Mouse (Mus musculus): ENCODE results near the gene Cfb. TPM values are rescaled to one million over a fixed set of nuclear protein-coding genes. Genes with fewer than 3 reads are reported as not detected.
A peak's percentile ranks its signal among the peaks of the same experiment; 100 is the strongest.

The Cfb gene
- total and polyA plus RNA-seq, 3 experiments: 0.34 to 5.9 TPM; not detected in 1

DNA sequence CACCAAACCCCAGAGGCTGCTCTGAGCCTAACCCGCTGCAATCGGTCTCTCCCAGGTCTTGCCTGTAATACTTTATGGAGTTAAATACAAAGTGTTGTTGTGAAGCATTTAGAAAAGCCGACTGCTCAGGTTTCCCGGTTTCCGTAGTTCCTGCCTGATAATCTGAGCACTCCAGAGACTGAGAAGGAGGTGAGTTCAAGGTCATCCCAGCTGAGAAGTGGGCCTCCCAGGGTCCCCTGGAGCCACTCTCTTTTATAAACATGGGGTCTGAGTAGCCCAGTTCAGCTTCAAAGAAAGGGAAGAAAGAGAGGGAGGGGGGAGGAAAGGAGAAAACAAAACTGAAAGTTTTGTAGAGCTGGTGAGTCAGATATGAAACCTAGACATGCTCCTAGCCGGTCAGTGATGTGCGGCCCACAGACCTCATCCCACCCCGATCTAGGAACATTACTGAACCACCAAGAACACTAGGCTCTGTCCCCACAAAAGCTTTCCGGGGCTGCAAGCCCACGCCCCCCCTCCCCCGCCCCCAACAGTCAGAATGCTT lies 17.1 kb upstream of the Cfb start, which contains the start of gene Zbtb12 (continued):
- TF ChIP-seq HCFC1 (IDR thresholded peaks at IDR 0.05; ENCODE audit: low read depth, low read length): no peak
- TF ChIP-seq NELFE (IDR thresholded peaks at IDR 0.05; ENCODE audit: low read depth, low read length): no peak
- TF ChIP-seq CHD2 (IDR thresholded peaks at IDR 0.05; ENCODE audit: low read length): no peak
- no peak; the same call in 1 of the 2 replicates for TF ChIP-seq JUND (conservative IDR thresholded peaks at IDR 0.05; ENCODE audit: low read depth, low read length)
- no peak for TF ChIP-seq CTCF (conservative IDR thresholded peaks at IDR 0.05 in 1 of 2, IDR thresholded peaks at IDR 0.05 in 1 of 2; ENCODE audit: low read depth in 2 of 2, low read length in 2 of 2)
- no peak for TF ChIP-seq MEF2A (IDR thresholded peaks at IDR 0.05; ENCODE audit: borderline replicate concordance, low read depth, low read length)
- TF ChIP-seq MYC (IDR thresholded peaks at IDR 0.05; ENCODE audit: low read depth, low read length): peak; percentile 52
- 0 out of 2 replicates have a peak, but pooled peaks have one; percentile 29 for TF ChIP-seq MXI1 (IDR thresholded peaks at IDR 0.05; ENCODE audit: low read depth, low read length)
- no peak for TF ChIP-seq USF1 (IDR thresholded peaks at IDR 0.05; ENCODE audit: low read depth, low read length)
- TF ChIP-seq TCF12 (IDR thresholded peaks at IDR 0.05; ENCODE audit: low read depth, low read length): no peak; the same call in 1 of the 2 replicates
- no peak for TF ChIP-seq KAT2A (IDR thresholded peaks at IDR 0.05; ENCODE audit: insufficient replicate concordance, low read length)

DNA sequence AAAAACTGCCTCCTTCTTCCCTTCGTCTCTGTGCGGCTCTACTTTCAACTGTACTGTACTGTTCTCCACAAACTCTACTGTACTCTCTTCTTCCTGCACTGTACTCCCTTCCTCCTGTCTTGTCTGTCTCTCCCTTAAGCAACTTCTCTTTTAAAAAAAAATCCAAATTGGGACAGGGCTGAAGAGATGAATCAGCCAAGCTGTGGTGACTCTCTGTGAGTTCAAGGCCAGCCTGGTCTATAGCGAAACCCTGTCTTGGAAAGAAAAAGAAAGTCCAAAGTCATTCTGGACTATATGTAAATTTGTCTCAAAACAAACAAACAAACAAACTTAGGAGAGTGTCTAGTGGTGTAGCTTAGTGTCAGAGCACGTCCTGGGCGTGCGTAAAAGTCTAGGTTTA lies 12.0 kb upstream of the Cfb start:
- Histone ChIP-seq H3K9ac (ENCODE audit: insufficient read depth, low read depth) (no peak overlapping the region), H3K36me3 (replicated peaks in 1 of 2; ENCODE audit: control insufficient read depth in 1 of 2, insufficient read depth in 1 of 2, low read length in 1 of 2) (no peaks in the 10 kb centered on the region), H3K27me3 (replicated peaks) (no peaks in the 10 kb centered on the region), H3K27ac (ENCODE audit: insufficient read depth, low read depth) (no peak overlapping the region), H3K4me1 (ENCODE audit: control insufficient read depth in 1 of 2, insufficient read depth in 2 of 2) (peaks cover 0 to 6% of the 10 kb centered on the region in 2 experiments; a peak in 2 of 4 replicates), H3K79me2 (replicated peaks; ENCODE audit: control insufficient read depth, extremely low read depth, insufficient read depth, poor library complexity, severe bottlenecking) (no peaks in the 10 kb centered on the region), H3K4me2 (ENCODE audit: insufficient read depth, low read depth, poor library complexity, severe bottlenecking) (no peak overlapping the region), H3K4me3 (replicated peaks in 1 of 3; ENCODE audit: low read depth in 2 of 3, low read length in 2 of 3, poor library complexity in 1 of 3) (no peak overlapping the region), H3K9me3 (replicated peaks; ENCODE audit: low read length) (no peaks in the 10 kb centered on the region)
- no peak for DNase-seq (ENCODE audit: extremely low read depth)
- dilution Hi-C loops (cut with MboI; ENCODE audit: extremely low pct_ligation_motif_present, extremely low pct_unique_long_range_greater_than_20kb, low sequenced_read_pairs): no loop called here
- in situ Hi-C loops (cut with MboI; ENCODE audit: low pct_ligation_motif_present, low pct_unique_long_range_greater_than_20kb, low sequenced_read_pairs): no loop called here
- TF ChIP-seq ZC3H11A (IDR thresholded peaks at IDR 0.05; ENCODE audit: low read depth, low read length): no peak
- no peak for TF ChIP-seq SIN3A (IDR thresholded peaks at IDR 0.05; ENCODE audit: low read length)
- TF ChIP-seq CHD2 (IDR thresholded peaks at IDR 0.05; ENCODE audit: low read length): no peak
- no peak for TF ChIP-seq MAZ (IDR thresholded peaks at IDR 0.05; ENCODE audit: low read depth, low read length)
- TF ChIP-seq MYC (IDR thresholded peaks at IDR 0.05; ENCODE audit: low read depth, low read length): no peak
- no peak for TF ChIP-seq MAFK (IDR thresholded peaks at IDR 0.05; ENCODE audit: insufficient replicate concordance, low read length)

DNA sequence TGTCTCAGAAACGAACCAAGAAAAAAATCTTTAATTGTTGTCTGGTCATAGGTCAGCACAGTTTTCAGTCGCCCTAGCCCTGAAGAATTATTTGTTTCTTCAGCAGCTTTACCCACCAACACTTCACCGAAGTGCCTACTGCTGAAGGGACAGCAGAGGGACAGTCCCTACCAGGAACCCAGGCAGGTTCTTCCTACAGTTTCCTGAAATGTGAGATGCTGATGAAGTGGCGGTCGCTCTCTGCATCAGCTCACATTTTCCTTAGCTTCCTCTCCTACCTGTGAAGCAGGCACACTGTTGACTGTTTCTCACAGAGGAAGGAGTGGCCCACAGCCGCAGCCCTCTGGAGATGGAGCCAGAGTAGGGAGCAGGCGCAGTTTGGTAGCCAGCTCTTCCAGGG lies 3.7 kb upstream of the Cfb start:
- Histone ChIP-seq H3K9me3 (replicated peaks; ENCODE audit: low read length) (no peaks in the 10 kb centered on the region), H3K9ac (ENCODE audit: insufficient read depth, low read depth) (no peak overlapping the region), H3K4me2 (ENCODE audit: insufficient read depth, low read depth, poor library complexity, severe bottlenecking) (peak overlapping the region; percentile 10; the same call in 1 of the 2 replicates), H3K79me2 (replicated peaks; ENCODE audit: control insufficient read depth, extremely low read depth, insufficient read depth, poor library complexity, severe bottlenecking) (no peaks in the 10 kb centered on the region), H3K4me3 (replicated peaks in 1 of 3; ENCODE audit: low read depth in 2 of 3, low read length in 2 of 3, poor library complexity in 1 of 3) (no peak overlapping the region), H3K36me3 (replicated peaks in 1 of 2; ENCODE audit: control insufficient read depth in 1 of 2, insufficient read depth in 1 of 2, low read length in 1 of 2) (no peaks in the 10 kb centered on the region), H3K27ac (ENCODE audit: insufficient read depth, low read depth) (no peak overlapping the region), H3K4me1 (ENCODE audit: control insufficient read depth in 1 of 2, insufficient read depth in 2 of 2) (peaks cover 5 to 28% of the 10 kb centered on the region in 2 experiments; a peak in 3 of 4 replicates), H3K27me3 (replicated peaks) (no peaks in the 10 kb centered on the region)
- dilution Hi-C loops (cut with MboI; ENCODE audit: extremely low pct_ligation_motif_present, extremely low pct_unique_long_range_greater_than_20kb, low sequenced_read_pairs) (no loop called here), in situ Hi-C loops (cut with MboI; ENCODE audit: low pct_ligation_motif_present, low pct_unique_long_range_greater_than_20kb, low sequenced_read_pairs) (no loop called here)
- peak; percentile 51 for DNase-seq (ENCODE audit: extremely low read depth)
- TF ChIP-seq ELF1 (IDR thresholded peaks at IDR 0.05; ENCODE audit: low read depth, low read length): peak; percentile 53
- TF ChIP-seq TCF12 (IDR thresholded peaks at IDR 0.05; ENCODE audit: low read depth, low read length): no peak
- 0 out of 2 replicates have a peak, but pooled peaks have one; percentile 23 for TF ChIP-seq BHLHE40 (IDR thresholded peaks at IDR 0.05; ENCODE audit: low read depth, low read length)
- no peak for TF ChIP-seq USF1 (IDR thresholded peaks at IDR 0.05; ENCODE audit: low read depth, low read length)
- TF ChIP-seq RCOR1 (conservative IDR thresholded peaks at IDR 0.05; ENCODE audit: low read depth, low read length): 0 out of 2 replicates have a peak, but pooled peaks have one; percentile 34
- 0 out of 2 replicates have a peak, but pooled peaks have one; percentile 48 for TF ChIP-seq EP300 (IDR thresholded peaks at IDR 0.05; ENCODE audit: low read length)
